Mouse (Mus musculus) heart, embryonic 15.5 days (tissue): ENCODE measurements around the gene Cyp4a29. TPM values are rescaled to one million over a fixed set of nuclear protein-coding genes. Genes with fewer than 3 reads are reported as not detected.
"Not testable (repeated sequence)": the region's sequence is repeated elsewhere in the genome, so short reads cannot be mapped to it uniquely, and the experiment has no call there.

Experiments
- ATAC-seq: fragments of 200-750 bp; cut with Nextera tagmentation; replicated peaks from 2 replicates; pipeline ENCODE4 v1.8.0; 2017; ENCODE audit warnings: low read depth, moderate TSS enrichment; ENCODE audit not compliant: insufficient number of reproducible peaks, insufficient read depth, low FRiP score
- H3K27ac ChIP-seq: fragments of 300-500 bp; sonication (generic); 2 replicates; pipeline ENCODE4 v1.5.1; 2015; ENCODE audit warnings: mild to moderate bottlenecking, inconsistent platforms
- H3K27me3 ChIP-seq: fragments of 300-500 bp; sonication (generic); 2 replicates; pipeline ENCODE4 v1.6.1; 2015; ENCODE audit warnings: inconsistent platforms
- H3K36me3 ChIP-seq: fragments of 300-500 bp; sonication (generic); 2 replicates; pipeline ENCODE4 v1.6.1; 2015; ENCODE audit warnings: mild to moderate bottlenecking, inconsistent platforms
- H3K4me1 ChIP-seq: fragments of 300-500 bp; sonication (generic); replicated peaks from 2 replicates; pipeline ENCODE4 v1.6.1; 2015; ENCODE audit warnings: inconsistent platforms
- H3K4me2 ChIP-seq: fragments of 300-500 bp; sonication (generic); 2 replicates; pipeline ENCODE4 v1.6.1; 2015; ENCODE audit warnings: inconsistent platforms, mild to moderate bottlenecking, moderate library complexity
- H3K4me3 ChIP-seq: fragments of 300-500 bp; sonication (generic); 2 replicates; pipeline ENCODE4 v1.5.1; 2015; ENCODE audit warnings: mild to moderate bottlenecking, inconsistent platforms
- H3K9ac ChIP-seq: fragments of 300-500 bp; sonication (generic); 2 replicates; pipeline ENCODE4 v1.6.1; 2015; ENCODE audit warnings: mild to moderate bottlenecking, inconsistent platforms
- H3K9me3 ChIP-seq: fragments of 300-500 bp; sonication (generic); replicated peaks from 2 replicates; pipeline ENCODE4 v1.6.1; 2016; ENCODE audit warnings: inconsistent platforms
- WGBS: fragments of 180-500 bp; shearing (Covaris S2); methylation state at CpG from one replicate; pipeline ENCODE4 v1.1.7; 2015; ENCODE audit warnings: mixed read lengths; 5-methylcytosine and 5-hydroxymethylcytosine counted together
- polyA plus RNA-seq: library from polyadenylated mRNA; unstranded; fragments of >200 nt; fragmentation: Nextera tagmentation; extraction: Ambion mirVana; gene quantifications from 2 replicates; pipeline ENCODE4 v1.2.1, GENCODE M21; 2015

The Cyp4a29 gene
- polyA plus RNA-seq: not detected in 2 replicates

DNA sequence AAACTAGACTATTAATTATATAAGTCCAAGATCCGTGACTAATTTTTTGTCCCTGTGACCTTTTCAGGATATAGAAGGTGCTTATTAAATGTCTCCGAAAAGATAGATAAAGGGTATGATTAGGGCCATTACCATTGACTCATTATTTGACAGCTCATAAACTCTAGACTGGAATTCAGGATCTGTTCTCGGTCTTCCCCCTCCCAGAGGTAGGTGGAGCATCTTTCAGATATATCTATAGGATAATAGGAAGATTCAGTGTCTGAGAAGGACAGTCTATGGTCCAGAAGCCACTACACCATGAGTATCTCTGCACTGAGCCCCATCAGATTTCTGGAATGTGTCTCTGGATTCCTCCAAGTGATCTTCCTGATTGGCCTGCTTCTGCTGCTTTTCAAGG lies at the start of gene Cyp4a29:
Gene Cyp4a29 (plus strand): TSS at position 301 of the 400 bp plus-strand sequence.
- no peaks in the 10 kb centered on the region for H3K36me3 ChIP-seq
- H3K27ac ChIP-seq: no peak within 1 kb of the TSS
- ATAC-seq: no peak
- no peak within 1 kb of the TSS for H3K4me2 ChIP-seq
- H3K9me3 ChIP-seq: no peaks in the 10 kb centered on the region
- H3K4me3 ChIP-seq: no peak within 1 kb of the TSS
- no peaks in the 10 kb centered on the region for H3K27me3 ChIP-seq
- 70% methylated on average over 3 of the region's 3 CpGs for WGBS
- no peak within 1 kb of the TSS for H3K9ac ChIP-seq
- no peaks in the 10 kb centered on the region for H3K4me1 ChIP-seq

DNA sequence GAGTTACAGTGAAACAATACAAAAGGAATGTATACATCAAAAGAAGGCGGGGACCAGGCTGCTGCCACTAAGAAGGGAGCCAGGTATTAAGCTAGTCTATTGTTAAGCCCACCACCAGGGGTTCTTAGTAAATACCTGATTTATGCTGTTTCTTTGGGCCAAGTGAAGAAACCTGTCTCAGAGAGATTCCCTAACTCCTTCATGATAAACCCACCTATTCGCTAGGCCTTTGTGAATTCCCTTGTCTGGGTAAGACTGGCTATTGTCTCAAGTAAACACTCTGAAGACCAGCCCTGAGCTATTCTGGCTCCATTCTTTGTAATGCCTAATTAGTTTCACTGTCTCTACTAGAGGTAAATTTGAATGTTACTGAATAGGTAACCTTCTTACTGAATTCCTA lies 9.0 kb upstream of the Cyp4a29 start:
- H3K36me3 ChIP-seq, H3K27me3 ChIP-seq, ATAC-seq: not testable (repeated sequence)

DNA sequence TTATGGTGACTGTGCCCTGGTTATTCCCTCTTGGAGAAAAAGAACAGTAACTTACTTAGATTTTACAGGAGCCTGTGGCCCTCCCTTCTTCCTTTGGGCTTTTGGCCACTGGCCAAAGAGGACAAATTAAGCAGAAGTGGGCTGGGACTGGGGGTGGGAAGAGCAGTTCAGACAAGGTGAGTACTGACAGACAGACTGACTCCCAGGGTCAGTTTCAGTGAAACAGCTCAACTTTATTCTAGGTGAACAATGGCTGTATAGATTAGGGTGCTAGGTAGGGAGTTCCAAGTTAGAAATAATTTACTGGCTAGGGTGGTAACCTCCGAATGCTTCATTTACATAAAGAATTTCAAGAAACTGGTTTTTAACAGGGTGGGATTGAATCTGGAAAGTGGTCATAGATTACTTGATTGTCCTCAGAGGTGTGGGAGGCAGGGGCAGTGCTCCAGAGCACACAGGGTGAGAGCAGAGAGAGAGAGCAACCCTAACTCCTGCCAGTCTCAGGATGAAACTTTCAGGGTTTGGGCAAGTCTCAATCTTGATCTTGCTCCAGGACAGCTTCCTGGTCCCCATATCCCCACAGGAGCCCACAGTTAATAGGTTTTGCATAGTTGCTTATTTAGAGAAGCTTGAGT lies 5.3 kb upstream of the Cyp4a29 start:
- 49% methylated on average over 1 of the region's 1 CpGs for WGBS
- ATAC-seq: no peak
- H3K4me2 ChIP-seq: no peak overlapping the region

More for the DNA sequence above, 9.0 kb upstream of the Cyp4a29 start:
- not testable (repeated sequence) for H3K4me2 ChIP-seq, H3K9me3 ChIP-seq, H3K4me3 ChIP-seq, H3K27ac ChIP-seq, H3K4me1 ChIP-seq, H3K9ac ChIP-seq
- WGBS: 72% methylated on average over 2 of the region's 2 CpGs

DNA sequence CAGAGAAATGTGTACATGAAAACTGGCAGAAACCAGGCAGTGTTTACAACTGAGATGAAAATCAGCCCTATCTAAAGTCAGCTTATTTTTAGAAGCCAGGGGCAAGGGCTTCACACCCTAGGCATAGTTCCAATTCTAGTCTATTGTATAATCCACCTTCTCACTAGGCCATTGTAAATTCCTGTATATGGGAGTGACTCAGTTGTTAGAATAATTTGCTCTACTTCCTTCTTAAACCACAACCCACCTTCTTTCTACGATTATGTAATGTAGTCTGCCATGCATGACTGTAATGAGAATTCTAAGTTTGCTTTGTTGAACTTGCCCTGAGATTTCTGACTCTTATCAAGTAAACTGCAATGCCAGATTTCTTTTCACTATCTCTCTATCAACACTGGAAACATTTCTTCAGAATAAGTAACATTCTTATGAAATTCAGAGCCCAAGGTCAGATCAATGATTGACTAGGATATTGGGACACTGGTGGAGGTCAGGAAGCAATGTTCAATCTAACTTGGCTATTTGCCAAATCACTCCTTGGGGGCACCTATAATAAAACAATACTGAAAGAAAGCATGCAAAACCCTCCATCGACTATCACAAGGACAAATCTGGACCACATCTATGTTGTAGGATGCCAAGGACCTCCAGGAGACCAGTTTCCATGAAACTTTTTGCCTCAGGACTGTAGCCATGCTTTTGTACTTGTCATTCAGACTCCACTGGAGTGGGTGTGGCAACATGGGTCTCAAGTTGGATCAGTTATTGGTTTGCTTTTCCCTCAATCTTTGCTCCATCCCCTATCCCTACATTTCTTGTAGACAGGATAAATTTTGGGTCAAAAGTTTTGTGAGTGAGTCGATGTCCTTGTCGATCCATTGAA lies 23.0 kb downstream of the Cyp4a29 start:
- H3K4me1 ChIP-seq, H3K36me3 ChIP-seq, ATAC-seq, H3K4me2 ChIP-seq, H3K27me3 ChIP-seq, H3K4me3 ChIP-seq, H3K27ac ChIP-seq, H3K9me3 ChIP-seq, H3K9ac ChIP-seq: not testable (repeated sequence)
- 81% methylated on average over 3 of the region's 4 CpGs for WGBS

More for the DNA sequence above, 5.3 kb upstream of the Cyp4a29 start:
- Histone ChIP-seq H3K9ac (no peak overlapping the region), H3K27me3 (no peaks in the 10 kb centered on the region), H3K9me3 (no peaks in the 10 kb centered on the region), H3K4me1 (no peaks in the 10 kb centered on the region), H3K36me3 (no peaks in the 10 kb centered on the region), H3K27ac (no peak overlapping the region), H3K4me3 (no peak overlapping the region)

DNA sequence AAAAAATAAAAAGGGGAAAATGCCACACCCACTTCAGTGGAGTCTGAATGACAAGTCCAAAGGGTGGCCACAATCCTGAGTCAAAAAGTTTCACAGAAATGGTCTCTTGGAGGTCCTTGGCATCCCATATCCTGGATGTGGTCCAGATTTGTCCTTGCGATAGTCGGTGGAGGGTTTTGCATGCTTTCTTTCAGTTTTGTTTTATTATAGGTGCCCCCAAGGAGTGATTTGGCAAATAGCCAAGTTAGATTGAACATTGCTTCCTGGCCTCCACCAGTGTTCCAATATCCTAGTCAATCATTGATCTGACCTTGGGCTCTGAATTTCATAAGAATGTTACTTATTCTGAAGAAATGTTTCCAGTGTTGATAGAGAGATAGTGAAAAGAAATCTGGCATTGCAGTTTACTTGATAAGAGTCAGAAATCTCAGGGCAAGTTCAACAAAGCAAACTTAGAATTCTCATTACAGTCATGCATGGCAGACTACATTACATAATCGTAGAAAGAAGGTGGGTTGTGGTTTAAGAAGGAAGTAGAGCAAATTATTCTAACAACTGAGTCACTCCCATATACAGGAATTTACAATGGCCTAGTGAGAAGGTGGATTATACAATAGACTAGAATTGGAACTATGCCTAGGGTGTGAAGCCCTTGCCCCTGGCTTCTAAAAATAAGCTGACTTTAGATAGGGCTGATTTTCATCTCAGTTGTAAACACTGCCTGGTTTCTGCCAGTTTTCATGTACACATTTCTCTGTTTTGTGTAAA lies 36.5 kb downstream of the Cyp4a29 start:
- H3K9ac ChIP-seq, ATAC-seq, H3K36me3 ChIP-seq, H3K4me2 ChIP-seq, H3K4me3 ChIP-seq, H3K9me3 ChIP-seq, H3K27me3 ChIP-seq, H3K27ac ChIP-seq, H3K4me1 ChIP-seq: not testable (repeated sequence)
- 87% methylated on average over 2 of the region's 3 CpGs for WGBS

DNA sequence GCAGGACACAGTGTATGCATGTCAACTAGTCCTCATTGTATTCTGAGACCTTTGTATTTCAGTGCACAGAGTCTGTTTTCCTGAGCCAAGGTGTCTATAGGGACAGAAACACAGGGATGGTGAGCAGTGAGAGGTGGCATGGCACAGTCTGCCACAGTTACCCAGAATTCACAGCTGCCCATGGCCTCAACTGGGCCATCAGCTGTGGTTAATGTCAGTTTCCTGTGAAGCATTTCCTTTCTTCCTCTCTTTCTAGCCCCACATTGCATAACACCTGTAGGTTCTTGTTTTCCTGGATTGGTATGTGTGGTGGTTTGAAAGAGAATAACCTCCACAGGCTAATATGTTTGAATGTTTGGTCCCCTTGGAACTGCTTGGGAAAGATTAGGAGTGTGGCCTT lies 38.5 kb downstream of the Cyp4a29 start:
- peak overlapping the region; percentile 61 for H3K4me2 ChIP-seq
- no peak for ATAC-seq
- no peaks in the 10 kb centered on the region for H3K9me3 ChIP-seq
- H3K27me3 ChIP-seq: no peaks in the 10 kb centered on the region
- H3K27ac ChIP-seq: no peak overlapping the region
- no peaks in the 10 kb centered on the region for H3K4me1 ChIP-seq
- no peak overlapping the region for H3K4me3 ChIP-seq
- H3K9ac ChIP-seq: no peak overlapping the region
- H3K36me3 ChIP-seq: no peaks in the 10 kb centered on the region

DNA sequence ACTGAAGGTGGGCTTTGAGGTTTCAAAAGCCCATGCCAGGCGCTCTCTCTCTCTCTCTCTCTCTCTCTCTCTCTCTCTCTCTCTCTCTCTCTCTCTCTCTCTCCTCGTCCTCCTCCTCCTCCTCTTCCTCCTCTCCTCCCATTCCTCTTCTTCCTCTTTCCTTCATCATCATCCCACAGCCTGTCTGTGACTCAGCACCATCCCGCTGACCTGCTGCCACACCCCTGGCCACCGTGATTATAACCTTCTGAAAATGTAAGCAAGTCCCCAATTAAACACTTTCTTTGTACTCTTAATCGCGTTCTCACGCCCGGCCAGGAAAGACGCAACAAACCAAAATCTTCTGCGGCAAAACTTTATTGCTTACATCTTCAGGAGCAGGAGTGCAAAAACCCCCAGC lies 38.9 kb downstream of the Cyp4a29 start:
- H3K9ac ChIP-seq: not testable (repeated sequence)

DNA sequence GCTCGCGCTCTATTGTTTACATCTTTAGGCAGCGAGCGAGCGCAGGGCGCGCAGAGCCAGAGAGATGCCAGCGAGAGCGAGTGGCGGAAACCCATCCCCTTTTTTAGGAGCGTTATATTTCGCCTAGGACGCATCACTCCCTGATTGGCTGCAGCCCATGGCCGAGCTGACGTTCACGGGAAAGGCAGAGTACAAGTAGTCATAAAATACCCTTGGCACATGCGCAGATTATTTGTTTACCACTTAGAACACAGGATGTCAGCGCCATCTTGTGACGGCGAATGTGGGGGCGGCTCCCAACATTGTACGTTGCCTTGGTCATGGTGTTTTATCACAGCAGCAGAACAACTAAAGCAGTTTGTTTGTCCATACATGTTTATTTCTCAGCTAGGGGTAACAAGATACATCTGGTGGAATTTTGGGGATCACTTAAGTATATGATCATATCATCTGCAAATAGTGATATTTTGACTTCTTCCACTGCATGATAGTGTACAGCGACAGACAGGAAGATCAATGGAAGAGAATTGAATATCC lies 39.4 kb downstream of the Cyp4a29 start:
- Histone ChIP-seq H3K4me2 (peak overlapping the region; percentile 61), H3K4me3 (peak overlapping the region; percentile 43)
- not testable (repeated sequence) for H3K36me3 ChIP-seq, H3K9ac ChIP-seq, H3K4me1 ChIP-seq, H3K27me3 ChIP-seq, H3K9me3 ChIP-seq, H3K27ac ChIP-seq, ATAC-seq
- WGBS: 10% methylated on average over 23 of the region's 23 CpGs

More for the DNA sequence above, 38.9 kb downstream of the Cyp4a29 start:
- not testable (repeated sequence) for H3K36me3 ChIP-seq, H3K27me3 ChIP-seq, H3K27ac ChIP-seq, ATAC-seq, H3K9me3 ChIP-seq, H3K4me1 ChIP-seq
- Histone ChIP-seq H3K4me2 (peak overlapping the region; percentile 61), H3K4me3 (peak overlapping the region; percentile 43)
- WGBS: 19% methylated on average over 10 of the region's 10 CpGs

DNA sequence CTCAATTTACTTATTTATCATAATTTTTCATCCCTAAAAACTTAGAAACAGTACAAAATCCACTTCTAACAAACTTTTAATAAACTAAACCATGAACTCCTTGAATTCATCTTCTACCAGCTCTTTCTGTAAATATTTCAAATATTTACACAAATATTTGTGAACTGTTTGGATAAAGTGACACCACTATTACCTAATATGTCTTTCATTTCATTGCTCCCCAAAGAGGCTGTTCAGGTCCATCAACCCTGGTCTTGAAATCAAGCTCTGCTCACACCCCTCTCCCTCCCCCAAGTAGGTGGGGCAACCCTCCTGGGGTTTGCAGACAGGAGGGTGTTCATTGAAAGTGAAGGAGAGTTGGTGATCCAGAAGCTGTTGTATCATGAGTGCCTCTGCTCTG lies 56.9 kb downstream of the Cyp4a29 start, which contains the start of gene Cyp4a12a:
Gene Cyp4a12a (plus strand): TSS at position 301 of the 400 bp plus-strand sequence.
- H3K4me1 ChIP-seq: not testable (repeated sequence)

More for the DNA sequence above, 56.9 kb downstream of the Cyp4a29 start, which contains the start of gene Cyp4a12a:
- not testable (repeated sequence) for ATAC-seq, H3K27me3 ChIP-seq, H3K4me2 ChIP-seq, H3K27ac ChIP-seq, H3K9ac ChIP-seq, H3K9me3 ChIP-seq, H3K4me3 ChIP-seq, H3K36me3 ChIP-seq
